Mouse (Mus musculus): Measurements from ENCODE around the gene Mrps2. TPM values are rescaled to one million over a fixed set of nuclear protein-coding genes. Genes with fewer than 3 reads are reported as not detected.

The Mrps2 gene
- polyA plus RNA-seq, 1 experiment from 2014 or later: 51.2 TPM

Other genes with a start within 250 kb of the Mrps2 start
- 12.5 and 15.5 TPM in 2 replicates for gene Ppp1r26, start 21.3 kb upstream of the Mrps2 start, polyA plus RNA-seq (2014; fragmentation: Nextera tagmentation; extraction: Ambion mirVana)
- gene 1700007K13Rik, start 1.7 kb upstream of the Mrps2 start, polyA plus RNA-seq (2014; fragmentation: Nextera tagmentation; extraction: Ambion mirVana): 1.4 and 2.6 TPM in 2 replicates
- 1.3 TPM in 1 of 2 replicates, not detected in the other for gene Gbgt1, start 28.8 kb downstream of the Mrps2 start, polyA plus RNA-seq (2014; fragmentation: Nextera tagmentation; extraction: Ambion mirVana)
- 1.8 TPM in 1 of 2 replicates, not detected in the other for gene Gm10134, start 38.0 kb downstream of the Mrps2 start, polyA plus RNA-seq (2014; fragmentation: Nextera tagmentation; extraction: Ambion mirVana)
- gene Ralgds, start 45.1 kb downstream of the Mrps2 start, polyA plus RNA-seq (2014; fragmentation: Nextera tagmentation; extraction: Ambion mirVana): 97.9 and 101 TPM in 2 replicates
- not detected in 2 replicates for gene Cel, start 95.3 kb downstream of the Mrps2 start, polyA plus RNA-seq (2014; fragmentation: Nextera tagmentation; extraction: Ambion mirVana)
- gene Gtf3c5, start 115.7 kb downstream of the Mrps2 start, polyA plus RNA-seq (2014; fragmentation: Nextera tagmentation; extraction: Ambion mirVana): 30.5 and 31.0 TPM in 2 replicates
- gene Gfi1b, start 153.9 kb downstream of the Mrps2 start, polyA plus RNA-seq (2014; fragmentation: Nextera tagmentation; extraction: Ambion mirVana): 0.12 TPM in 1 of 2 replicates, not detected in the other
- gene Tsc1, start 173.2 kb downstream of the Mrps2 start, polyA plus RNA-seq (2014; fragmentation: Nextera tagmentation; extraction: Ambion mirVana): 23.0 and 32.9 TPM in 2 replicates
- 1.1 and 1.6 TPM in 2 replicates for gene Spaca9, start 231.7 kb downstream of the Mrps2 start, polyA plus RNA-seq (2014; fragmentation: Nextera tagmentation; extraction: Ambion mirVana)
- gene Ak8, start 232.1 kb downstream of the Mrps2 start, polyA plus RNA-seq (2014; fragmentation: Nextera tagmentation; extraction: Ambion mirVana): 3.0 and 4.3 TPM in 2 replicates

All from midbrain, embryonic 14.5 days (tissue).